Mouse (Mus musculus) macrophage (primary cell): Measurements from ENCODE around the gene Crybg2. TPM values are rescaled to one million over a fixed set of nuclear protein-coding genes. Genes with fewer than 3 reads are reported as not detected.
A peak's percentile ranks its signal among the peaks of the same experiment; 100 is the strongest.

Source experiments
- H3K27ac ChIP-seq: fragments of 350-480 bp; formaldehyde crosslinking; 2 replicates; pipeline ENCODE4 v1.9.0; 2021
- H3K36me3 ChIP-seq: fragments of 350-480 bp; formaldehyde crosslinking; 2 replicates; pipeline ENCODE4 v1.9.0; 2021; ENCODE audit errors: inconsistent target
- H3K4me3 ChIP-seq: fragments of 350-480 bp; formaldehyde crosslinking; 2 replicates; pipeline ENCODE4 v1.9.0; 2021; ENCODE audit errors: inconsistent target
- H3K79me2 ChIP-seq: fragments of 350-480 bp; formaldehyde crosslinking; 2 replicates; pipeline ENCODE4 v1.9.0; 2021; ENCODE audit errors: inconsistent target
- WGBS: methylation state at CpG from one replicate; pipeline ENCODE4 v1.1.7; 2026; ENCODE audit warnings: inconsistent platforms; ENCODE audit not compliant: missing documents; 5-methylcytosine and 5-hydroxymethylcytosine counted together
- polyA plus RNA-seq: library from polyadenylated mRNA; stranded (reverse); fragments of 250-400 nt; gene quantifications from 3 replicates; pipeline ENCODE4 v1.2.4, GENCODE M21; 2018; ENCODE audit warnings: inconsistent platforms

The Crybg2 gene
- polyA plus RNA-seq, 1 experiment from 2014 or later, result not detected

DNA sequence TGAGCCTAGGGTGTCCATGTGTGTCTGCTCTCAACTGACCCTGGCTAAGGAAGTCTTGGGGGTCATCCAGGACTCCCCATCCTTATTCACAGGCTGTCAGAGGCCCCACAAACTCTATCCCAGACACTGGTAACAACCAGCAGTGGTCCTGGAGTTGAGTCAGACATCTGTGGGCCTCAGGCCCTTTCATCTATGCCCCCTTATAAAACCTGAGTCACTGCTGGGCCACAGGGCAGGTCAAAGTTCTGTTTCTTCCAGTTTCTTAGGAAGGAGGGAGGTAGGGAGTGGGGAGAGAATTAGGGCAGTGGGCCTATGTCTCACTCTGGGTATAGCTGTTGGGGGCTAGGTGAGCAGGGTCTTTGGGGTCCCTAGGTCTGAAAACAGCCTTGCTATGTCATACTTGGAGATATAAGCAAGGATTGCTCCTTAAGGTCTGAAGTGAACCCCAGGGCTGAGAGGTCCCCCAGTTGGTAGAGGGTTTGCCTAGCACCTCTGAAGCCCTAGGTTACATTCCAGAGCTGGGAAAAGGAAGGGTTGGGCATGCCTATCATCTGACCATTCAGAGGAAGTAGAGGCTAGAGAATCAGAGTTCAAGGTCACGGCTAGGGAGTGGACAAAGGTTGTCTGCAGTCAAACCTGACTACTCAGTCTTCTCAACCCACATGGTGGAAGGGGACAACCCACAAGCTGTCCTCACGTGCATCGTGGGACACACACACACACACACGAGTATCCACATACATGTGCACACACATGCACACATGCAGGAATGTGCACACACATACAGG is 8.4 kb downstream of the Crybg2 start:
- WGBS, result 90% methylated on average over 4 of the region's 4 CpGs
- H3K27ac ChIP-seq, result no peak overlapping the region
- no peaks in the 10 kb centered on the region for H3K79me2 ChIP-seq
- no peaks in the 10 kb centered on the region for H3K36me3 ChIP-seq
- no peak overlapping the region for H3K4me3 ChIP-seq

DNA sequence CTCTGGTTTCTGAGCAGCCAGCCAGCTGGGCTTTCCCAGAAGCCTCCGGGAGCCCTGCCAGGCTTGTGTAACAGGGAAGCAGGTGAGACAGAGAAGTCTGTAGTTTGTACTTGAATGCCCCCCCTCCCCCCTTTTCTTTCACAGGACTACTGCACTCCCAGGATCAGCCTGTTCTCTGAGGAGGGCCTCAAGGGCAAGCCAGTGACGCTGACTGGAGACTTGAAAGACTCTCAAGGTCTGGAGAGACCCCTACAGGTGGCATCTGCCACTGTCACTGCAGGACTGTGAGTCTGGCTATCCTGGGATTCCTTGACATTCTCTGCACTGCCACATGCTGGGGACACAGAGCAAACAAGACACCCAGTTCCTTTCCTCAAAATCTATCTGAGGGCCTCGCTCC is 18.1 kb downstream of the Crybg2 start:
- H3K79me2 ChIP-seq, result no peaks in the 10 kb centered on the region
- no peak overlapping the region for H3K4me3 ChIP-seq
- H3K36me3 ChIP-seq, result no peaks in the 10 kb centered on the region
- WGBS, result 50% methylated on average over 3 of the region's 3 CpGs
- H3K27ac ChIP-seq, result no peak overlapping the region

DNA sequence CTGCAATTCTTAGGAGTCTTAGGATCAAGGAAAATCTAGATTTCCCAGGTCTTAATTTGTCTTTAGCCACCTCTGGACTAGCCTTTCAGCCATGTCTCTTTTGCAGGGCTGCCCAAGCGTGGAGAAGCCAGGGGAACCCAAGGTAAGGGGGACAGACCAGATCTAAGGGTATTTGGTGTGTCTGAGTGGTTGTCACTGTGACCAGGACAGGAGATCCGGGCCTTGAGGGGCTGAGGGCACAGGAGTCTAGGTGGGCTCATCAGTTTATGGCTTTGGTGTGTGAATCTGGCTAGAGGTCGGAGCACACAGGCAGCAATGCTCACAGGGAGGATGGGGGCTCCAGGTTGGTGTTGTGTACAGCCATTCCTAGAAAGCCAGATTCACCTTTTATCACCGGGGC is 20.1 kb downstream of the Crybg2 start:
- no peaks in the 10 kb centered on the region for H3K36me3 ChIP-seq
- WGBS, result 76% methylated on average over 4 of the region's 4 CpGs
- no peak overlapping the region for H3K4me3 ChIP-seq
- no peaks in the 10 kb centered on the region for H3K79me2 ChIP-seq
- H3K27ac ChIP-seq, result no peak overlapping the region

DNA sequence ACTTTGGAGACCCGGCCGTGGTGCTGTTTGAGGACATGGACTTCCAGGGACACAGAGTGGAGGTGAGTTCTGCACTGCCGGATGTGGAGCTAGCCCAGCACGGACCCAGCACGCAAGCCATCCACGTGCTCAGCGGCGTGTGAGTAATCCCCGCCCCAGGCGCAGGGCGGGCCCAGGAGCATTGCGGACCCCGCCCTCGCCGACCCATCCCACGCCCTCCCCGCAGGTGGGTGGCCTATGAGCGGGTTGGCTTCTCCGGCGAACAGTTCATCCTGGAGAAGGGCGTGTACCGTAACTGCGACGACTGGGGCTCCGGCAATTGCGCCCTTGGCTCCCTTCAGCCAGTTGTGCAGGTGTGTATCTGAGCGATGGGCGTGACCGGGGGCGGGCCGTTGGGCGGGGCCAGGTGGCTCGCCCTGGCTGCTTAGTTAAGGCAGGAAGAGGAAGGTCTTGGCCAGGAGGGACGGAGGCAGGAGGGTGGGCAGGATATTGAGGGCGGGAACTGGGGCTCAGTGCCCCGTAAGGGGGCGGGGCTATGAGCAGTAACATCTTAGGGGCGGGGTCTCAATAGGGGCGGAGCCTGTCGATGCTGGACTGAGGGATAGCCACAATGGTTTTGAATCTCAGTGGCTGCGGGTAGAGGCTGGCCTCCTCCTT is 21.2 kb downstream of the Crybg2 start:
- Histone ChIP-seq H3K4me3 (no peak overlapping the region), H3K79me2 (no peaks in the 10 kb centered on the region), H3K27ac (no peak overlapping the region), H3K36me3 (no peaks in the 10 kb centered on the region)
- WGBS, result 3% methylated on average over 41 of the region's 41 CpGs

DNA sequence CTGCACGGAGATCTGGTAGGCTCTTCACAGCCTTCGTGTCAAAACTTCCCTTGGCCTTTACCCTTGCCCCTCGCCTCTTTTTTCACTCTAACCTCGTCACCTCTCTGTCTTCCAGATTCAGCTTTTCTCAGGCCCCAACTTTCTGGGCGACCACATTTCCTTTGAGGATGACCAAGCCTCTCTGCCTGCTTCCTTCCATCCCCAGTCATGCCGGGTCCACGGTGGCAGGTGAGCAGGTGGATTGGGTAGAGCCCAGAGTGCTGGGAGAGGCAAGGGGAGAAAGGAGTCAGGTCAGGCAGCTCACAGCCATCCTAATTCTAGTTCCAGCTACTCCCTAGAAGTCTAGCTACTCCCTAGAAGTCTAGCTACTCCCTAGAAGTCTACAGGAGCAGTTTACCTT is 21.8 kb downstream of the Crybg2 start:
- no peak overlapping the region for H3K27ac ChIP-seq
- WGBS, result 10% methylated on average over 7 of the region's 7 CpGs

DNA sequence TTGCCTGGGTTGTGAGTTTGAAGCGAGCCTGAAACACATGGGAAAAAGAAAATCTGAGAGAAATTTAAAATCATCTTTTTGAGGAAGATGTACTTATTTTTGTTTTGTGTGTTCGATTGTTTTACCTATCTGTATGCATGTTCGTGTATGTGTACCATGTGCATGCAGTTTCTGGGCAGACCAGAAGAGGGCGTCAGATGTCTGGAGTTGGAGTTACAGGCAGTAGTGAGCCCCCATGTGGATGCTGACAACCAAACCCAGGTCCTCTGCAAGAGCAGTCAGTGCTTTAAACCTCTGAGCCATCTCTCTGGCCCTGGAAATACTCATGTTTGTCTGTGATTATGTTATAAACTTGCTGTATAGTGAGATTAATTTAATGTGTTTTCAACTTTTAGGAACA is 24.4 kb downstream of the Crybg2 start:
- Histone ChIP-seq H3K36me3 (no peaks in the 10 kb centered on the region), H3K79me2 (no peaks in the 10 kb centered on the region), H3K27ac (no peak overlapping the region), H3K4me3 (no peak overlapping the region)
- 89% methylated on average over 4 of the region's 4 CpGs for WGBS

More for the DNA sequence above, 21.8 kb downstream of the Crybg2 start:
- Histone ChIP-seq H3K79me2 (no peaks in the 10 kb centered on the region), H3K36me3 (no peaks in the 10 kb centered on the region), H3K4me3 (no peak overlapping the region)

DNA sequence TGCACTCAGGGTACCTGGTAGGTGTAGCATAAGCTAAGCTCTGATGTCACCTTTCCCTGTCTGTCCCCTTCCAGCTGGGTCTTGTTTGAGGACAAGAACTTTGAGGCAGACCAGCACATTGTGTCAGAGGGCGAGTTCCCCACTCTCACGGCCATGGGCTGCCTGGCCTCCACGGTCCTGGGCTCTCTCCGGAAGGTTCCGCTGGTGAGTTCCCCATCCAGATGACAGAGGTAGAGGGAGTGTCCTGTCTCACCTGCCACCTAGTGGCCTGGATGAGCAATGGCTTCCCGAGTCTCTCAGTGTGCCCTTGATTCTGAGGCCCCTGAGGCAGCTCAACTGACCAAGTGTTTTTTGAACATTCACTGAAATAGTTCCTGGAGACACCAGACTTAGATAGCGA is 26.8 kb downstream of the Crybg2 start:
- no peak overlapping the region for H3K4me3 ChIP-seq
- H3K27ac ChIP-seq, result no peak overlapping the region
- 21% methylated on average over 7 of the region's 7 CpGs for WGBS
- H3K79me2 ChIP-seq, result no peaks in the 10 kb centered on the region
- H3K36me3 ChIP-seq, result no peaks in the 10 kb centered on the region

DNA sequence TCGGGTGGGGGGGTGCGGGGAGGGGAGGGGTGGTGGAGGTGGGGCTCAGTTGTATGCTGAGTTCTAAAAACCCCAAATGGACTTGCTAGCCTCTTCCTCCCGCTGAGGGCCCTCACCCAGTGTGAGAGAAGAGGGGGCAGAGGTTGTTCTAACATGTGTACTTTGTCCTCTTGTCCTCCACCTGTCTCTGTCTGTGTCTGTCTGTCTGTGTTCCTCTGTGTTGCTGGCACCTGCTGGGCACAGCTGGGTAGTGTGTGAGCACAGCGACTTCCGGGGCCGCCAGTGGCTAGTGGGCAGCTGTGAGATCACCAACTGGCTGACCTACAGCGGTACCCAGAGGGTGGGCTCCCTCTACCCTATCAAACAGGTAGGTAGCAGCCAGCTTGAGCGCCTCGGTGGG is 28.4 kb downstream of the Crybg2 start:
- WGBS, result 94% methylated on average over 8 of the region's 9 CpGs
- Histone ChIP-seq H3K27ac (no peak overlapping the region), H3K36me3 (no peaks in the 10 kb centered on the region; the same call in 1 of the 2 replicates)

DNA sequence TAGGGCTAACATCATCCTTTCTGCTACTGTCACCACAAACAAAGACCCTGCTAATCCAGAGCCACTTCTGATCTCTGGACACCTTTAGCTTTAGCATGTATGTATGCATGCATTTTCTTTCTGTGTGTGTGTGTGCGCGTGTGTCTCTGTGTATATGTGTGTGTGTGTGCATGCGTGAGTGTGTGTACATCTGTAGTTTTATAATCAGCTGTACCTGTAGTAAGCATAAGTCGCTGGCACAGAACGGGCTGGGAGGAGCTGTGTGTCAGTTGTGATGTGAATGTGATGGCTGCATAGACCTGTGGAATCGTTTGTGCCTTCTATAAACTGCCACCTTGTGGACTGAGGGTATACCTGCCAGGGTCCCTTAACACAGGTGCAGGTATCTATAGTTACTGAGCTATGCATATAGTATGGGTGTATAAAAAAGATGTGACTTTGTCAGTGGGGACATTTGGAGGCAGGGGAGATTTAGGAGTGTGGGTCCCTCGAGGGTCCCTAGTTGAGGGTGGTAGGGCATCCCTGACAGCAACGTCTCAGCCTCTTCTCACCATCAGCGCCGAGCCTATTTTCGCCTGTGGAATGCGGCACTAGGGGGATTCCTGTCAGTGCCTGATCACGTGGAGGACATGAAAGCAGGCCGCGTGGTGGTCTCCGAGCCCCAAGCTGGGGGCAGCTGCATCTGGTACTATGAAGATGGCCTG is 30.1 kb downstream of the Crybg2 start:
- WGBS, result 89% methylated on average over 12 of the region's 16 CpGs
- Histone ChIP-seq H3K4me3 (no peak overlapping the region), H3K36me3 (no peaks in the 10 kb centered on the region; the same call in 1 of the 2 replicates), H3K79me2 (peaks cover 25% of the 10 kb centered on the region), H3K27ac (no peak overlapping the region)

More for the DNA sequence above, 28.4 kb downstream of the Crybg2 start:
- Histone ChIP-seq H3K4me3 (no peak overlapping the region), H3K79me2 (peaks cover 15% of the 10 kb centered on the region)

DNA sequence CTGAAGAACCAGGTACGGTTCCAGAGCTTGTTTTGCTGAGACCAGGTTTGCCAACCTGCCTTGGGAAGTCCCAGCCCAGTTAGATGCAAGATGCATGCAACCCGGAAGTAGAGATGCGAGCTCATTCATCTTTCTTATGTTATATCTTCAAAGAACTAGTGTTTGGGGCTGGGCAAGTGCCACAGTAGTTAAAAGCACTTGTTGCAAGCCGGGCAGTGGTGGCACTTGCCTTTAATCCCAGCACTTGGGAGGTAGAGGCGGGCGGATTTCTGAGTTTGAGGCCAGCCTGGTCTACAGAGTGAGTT is 30.6 kb downstream of the Crybg2 start:
- no peak overlapping the region for H3K4me3 ChIP-seq
- peaks cover 25% of the 10 kb centered on the region for H3K79me2 ChIP-seq
- H3K36me3 ChIP-seq, result no peaks in the 10 kb centered on the region; the same call in 1 of the 2 replicates
- H3K27ac ChIP-seq, result no peak overlapping the region
- WGBS, result 84% methylated on average over 6 of the region's 6 CpGs

DNA sequence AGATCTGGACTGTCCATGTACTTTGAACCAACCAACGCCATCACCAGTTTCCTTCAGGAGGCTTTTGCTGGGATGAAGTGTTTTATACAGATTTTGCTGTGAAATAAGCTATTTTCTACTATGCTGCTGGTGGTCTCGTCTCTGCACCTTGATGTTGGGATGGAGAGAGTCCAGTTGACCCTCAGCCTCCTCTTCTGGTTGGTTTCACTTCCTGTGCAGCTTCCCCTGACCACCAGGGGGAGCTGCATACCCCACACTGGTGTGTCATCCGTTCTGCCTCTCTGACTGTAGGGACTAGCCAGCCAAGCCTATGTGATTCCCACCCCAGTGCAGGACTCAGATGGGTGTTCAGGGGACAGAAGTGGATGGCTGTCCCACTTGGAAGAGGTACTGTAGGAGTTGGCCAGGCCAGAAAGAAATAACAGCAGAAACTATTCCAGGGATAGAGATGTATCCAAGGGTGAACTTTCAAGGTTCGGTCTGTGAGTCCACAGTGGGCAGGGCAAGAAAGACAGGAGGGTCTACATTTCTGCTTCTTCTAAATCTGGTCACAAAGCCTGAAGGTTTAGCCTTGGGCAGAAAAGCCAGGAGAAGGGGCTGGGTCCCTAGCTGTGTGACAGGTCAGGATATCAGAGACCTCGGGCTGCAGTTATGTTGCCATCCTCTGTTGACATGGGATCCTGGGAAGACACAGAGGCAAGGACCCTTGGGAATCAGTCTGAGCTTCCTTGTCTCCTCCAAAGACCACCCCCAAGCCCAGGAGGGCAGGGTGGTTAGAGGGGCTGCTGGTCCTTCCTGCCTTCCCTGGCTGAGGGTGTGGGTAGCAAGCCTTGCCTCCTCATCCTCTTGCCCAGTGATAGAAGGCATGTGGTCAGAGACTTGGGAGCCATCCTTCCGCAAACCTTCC is 32.0 kb downstream of the Crybg2 start:
- peak overlapping the region; percentile 50; the same call in 1 of the 2 replicates for H3K4me3 ChIP-seq
- peak overlapping the region; percentile 95; the same call in 1 of the 2 replicates for H3K27ac ChIP-seq
- WGBS, result 62% methylated on average over 6 of the region's 6 CpGs
- H3K79me2 ChIP-seq, result peaks cover 25% of the 10 kb centered on the region
- H3K36me3 ChIP-seq, result no peaks in the 10 kb centered on the region; the same call in 1 of the 2 replicates

DNA sequence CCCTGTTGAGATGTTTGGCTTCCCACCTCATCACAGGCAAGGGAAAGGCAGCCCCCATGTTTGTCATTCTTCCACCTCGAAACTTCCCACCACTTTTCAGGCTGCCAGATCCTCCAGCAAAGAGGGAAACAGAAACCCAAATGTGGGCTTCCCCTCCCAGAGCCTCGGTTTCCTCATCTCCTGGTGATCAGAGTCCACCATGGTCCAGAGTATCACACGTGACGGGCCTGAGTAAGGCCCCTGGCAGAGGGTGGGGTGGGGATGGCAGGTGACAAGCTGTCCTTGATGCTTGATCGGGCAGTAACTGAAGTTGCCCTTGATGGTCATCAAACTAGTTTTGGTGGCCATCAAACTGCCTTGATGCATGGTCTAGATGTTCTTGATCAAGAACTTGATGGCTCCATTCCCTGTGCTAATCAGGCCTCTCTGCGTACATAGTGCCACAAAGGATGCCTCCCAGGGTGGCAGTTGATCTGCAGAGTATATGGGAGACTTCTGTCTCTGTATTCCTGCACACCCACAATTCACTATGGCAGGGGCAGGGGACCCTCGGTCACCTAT is 33.5 kb downstream of the Crybg2 start:
- H3K79me2 ChIP-seq, result peaks cover 25% of the 10 kb centered on the region
- H3K4me3 ChIP-seq, result peak overlapping the region; percentile 50
- WGBS, result 47% methylated on average over 7 of the region's 7 CpGs
- peak overlapping the region; percentile 95 for H3K27ac ChIP-seq
- no peaks in the 10 kb centered on the region; the same call in 1 of the 2 replicates for H3K36me3 ChIP-seq

DNA sequence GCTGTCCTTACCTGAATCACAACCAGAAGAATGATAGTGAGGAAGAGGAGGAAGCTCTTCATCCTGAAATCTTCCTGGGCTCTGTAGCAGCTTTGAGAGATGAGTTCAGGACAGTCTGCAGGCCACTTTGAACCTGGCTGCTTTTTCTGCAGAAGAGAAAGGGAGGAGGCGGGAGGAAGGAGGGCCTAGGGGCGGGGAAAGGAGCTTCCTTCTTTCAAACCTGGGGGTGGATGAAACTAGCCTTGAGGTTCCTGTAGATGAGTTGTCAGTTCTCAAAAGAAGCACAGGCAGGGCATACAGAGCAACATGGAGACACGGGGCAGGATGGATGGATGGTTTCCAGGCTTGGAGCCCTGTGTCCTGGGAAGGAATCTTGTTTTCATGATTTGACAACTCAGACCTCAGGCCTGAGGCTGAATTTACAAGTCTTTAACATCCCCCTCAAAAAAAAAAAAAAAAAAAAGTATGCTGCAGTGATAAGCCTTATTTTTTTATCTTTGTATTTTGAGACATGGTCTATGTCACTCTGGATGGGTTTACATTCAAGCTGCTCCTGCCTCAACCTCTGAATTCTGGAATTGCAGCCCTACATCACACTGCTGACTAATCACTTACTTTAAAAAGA is 34.4 kb downstream of the Crybg2 start, which contains the start of gene Cd52:
Cd52 (minus strand) TSS at position 160 of the 625 bp plus-strand sequence.
- WGBS, result 0% methylated on average over 3 of the region's 3 CpGs
- Histone ChIP-seq H3K4me3 (peak within 1 kb of the TSS; percentile 50), H3K27ac (peak within 1 kb of the TSS; percentile 95), H3K79me2 (peaks cover 25% of the 10 kb centered on the region), H3K36me3 (no peaks in the 10 kb centered on the region; the same call in 1 of the 2 replicates)
